Mouse (Mus musculus) gonadal fat pad, adult 2 months (tissue): ENCODE results near the gene Rabepk. TPM values are rescaled to one million over a fixed set of nuclear protein-coding genes. Genes with fewer than 3 reads are reported as not detected.
"Not testable (repeated sequence)": the region's sequence is repeated elsewhere in the genome, so short reads cannot be mapped to it uniquely, and the experiment has no call there.

Experiments
- DNase-seq: peaks from one replicate; pipeline ENCODE4 v3.0.0-alpha.2; 2012; ENCODE audit warnings: low read depth
- polyA plus RNA-seq: library from polyadenylated mRNA; depleted of rRNA; stranded (reverse); fragments of >200 nt; gene quantifications from 2 replicates; pipeline ENCODE4 v1.2.3, GENCODE M21; 2012

The Rabepk gene
- polyA plus RNA-seq, 1 experiment: 48.8 TPM

DNA sequence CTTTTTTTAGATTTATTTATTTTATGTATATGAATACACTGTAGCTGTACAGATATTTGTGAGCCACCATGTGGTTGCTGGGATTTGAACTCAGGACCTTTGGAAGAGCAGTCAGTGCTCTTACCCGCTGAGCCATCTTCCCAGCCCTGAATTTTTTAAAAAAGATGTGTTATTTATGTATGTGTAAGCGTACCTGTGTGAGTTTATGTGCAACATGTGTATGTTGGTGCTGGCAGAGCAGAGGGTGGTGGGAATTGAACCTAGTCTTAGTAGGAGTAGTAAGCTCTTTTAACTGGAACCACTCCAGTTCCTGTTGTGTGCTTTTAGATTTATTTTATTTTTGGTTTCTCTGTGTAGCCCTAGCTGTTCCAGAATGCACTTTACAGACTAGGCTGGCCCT, 4.5 kb upstream of the Rabepk start:
- no peak for DNase-seq

DNA sequence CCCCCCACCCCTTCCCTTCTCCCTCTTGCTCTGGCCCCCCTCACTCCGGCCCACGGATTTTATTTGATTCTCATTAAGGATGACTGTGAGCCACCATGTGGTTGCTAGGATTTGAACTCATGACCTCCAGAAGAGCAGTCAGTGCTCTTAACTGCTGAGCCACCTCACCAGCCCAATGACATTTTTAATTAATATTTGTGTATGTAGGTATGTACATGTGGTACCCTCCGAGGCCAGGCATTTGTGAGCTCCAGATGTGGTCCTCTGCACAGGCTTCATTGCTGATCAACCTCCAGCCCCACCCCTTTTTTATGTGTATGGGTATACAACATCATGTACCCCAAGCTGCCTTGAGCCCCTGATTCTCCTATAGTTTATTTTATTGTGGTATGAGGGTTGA, 4.0 kb upstream of the Rabepk start:
- no peak for DNase-seq

DNA sequence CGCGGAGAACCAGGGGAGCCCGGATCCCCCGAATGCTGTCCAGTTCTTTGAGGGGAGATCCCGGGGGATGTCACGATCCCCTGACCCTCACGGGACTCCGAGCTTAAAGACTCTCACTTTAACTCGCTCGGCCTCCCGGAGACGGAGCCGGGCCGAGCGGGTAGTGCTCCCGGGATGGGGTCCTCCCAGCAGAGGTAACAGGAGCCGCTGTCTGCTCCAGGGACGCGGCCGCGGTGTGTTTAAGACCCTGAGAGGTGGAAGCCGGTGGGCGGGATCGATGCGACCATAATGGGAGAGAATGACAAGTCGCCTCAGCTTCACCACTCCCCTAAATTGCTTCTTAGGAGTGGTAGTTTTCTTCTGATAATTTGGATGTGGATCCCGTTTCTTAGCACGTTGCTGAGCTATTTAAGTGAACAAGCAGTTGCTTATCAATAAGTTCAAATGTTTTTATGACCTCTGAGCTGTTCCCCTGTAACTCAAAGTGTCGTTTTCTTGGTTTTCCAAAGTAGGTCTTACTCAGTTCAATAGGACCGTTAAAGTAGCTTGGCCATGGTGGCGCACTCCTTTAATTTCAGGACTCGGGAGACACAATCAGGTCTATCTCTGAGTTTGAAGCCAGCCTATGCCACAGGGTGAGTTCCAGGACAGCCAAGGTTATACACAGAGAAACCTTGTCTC, 3.0 kb upstream of the Rabepk start:
- DNase-seq: not testable (repeated sequence)

DNA sequence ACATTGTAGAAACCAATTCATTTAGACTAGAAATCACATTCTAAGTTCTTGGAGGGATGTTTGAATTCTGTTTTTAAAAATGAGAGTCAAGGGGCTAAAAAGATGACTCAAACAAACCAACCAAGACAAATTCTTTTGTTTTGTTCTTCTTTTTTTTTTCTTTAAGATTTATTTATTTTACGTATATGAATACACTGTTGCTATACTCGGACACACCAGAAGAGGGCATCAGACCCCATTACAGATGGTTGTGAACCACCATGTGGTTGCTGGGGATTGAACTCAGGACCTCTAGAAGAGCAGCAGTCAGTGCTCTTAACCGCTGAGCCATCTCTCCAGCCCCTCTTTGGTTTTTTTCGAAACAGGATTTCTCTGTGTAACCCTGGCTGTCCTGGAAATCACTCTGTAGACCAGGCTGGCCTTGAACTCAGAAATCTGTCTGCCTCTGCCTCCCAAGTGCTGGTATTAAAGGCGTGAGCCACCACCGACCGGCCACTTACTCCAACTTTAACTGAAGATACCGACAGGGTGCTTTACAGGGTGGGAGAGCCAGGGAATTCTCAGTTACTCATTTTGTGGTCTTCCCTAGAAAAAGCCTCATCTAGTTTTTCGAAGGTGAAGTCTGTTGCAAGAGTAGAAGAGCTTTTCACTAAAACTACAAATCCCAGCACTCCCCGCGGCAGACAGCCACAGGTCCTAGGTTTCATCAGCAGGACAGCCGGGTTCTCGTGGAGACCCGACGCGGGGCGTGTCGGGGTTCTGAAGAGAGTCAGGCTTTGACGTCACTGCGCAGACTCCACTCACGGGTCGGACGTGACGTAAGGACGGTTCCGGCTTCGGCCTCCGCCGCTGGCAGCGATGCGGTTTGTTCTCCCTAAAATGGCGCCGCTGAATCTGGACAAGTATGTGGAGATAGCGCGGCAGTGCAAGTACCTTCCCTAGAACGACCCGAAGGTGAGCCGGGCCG, 2.1 kb upstream of the Rabepk start:
- peak; percentile 95 for DNase-seq

DNA sequence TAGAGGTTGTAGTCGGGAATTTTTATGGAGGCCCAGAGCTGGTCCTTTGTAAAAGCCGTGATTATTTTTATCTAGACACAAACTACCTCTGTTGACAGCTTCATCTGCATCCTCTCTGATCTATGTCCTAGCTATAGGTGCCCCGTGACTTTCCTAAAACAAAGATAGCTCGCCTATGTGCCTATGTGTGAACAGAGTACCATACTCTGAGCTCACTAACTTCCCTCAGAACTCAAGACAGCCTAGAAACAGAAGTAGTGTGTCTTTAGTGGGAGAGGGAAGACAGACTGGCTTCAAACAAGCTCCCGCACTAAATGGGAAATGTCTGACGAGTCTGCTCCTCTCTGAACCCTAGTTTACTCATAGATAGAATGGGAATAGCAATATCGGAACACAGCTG, 659 bp upstream of the Rabepk start:
- no peak for DNase-seq

DNA sequence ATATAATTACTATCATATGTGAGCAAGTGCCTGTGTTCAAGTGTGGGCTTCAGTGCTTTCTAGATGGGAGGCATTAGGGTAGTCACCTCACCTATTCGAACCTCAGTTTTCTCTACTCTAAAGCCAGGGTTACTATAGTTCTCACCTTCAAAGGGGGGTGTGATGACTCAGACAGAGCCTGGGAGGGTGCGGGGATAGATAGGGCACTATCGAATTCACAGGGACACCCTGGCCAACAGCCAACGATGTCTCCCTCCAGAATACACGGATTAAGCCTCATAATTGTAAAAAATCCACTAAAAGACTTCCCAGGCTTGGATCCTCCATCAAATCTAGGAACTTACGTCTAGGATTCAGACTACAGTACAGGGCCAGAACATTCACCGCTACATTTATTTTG, 4.3 kb downstream of the Rabepk start:
- no peak for DNase-seq

DNA sequence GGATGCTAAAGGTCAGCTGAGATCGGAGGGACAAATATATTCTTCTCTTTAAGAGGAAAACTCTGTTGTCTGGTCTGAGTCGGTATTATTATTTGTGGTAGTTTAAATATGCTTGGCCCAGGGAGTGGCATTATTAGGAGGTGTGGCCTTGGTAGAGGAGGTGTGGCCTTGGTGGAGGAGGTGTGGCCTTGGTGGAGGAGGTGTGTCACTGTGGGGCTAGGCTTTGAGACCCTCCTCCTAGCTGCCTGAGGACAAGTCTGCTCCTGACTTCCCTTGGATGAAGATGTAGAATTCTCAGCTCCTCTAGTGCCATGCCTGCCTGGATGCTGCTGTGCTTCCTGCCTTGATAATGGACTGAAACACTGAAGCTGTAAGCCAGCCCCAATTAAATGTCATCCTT, 5.2 kb downstream of the Rabepk start:
- DNase-seq: no peak

DNA sequence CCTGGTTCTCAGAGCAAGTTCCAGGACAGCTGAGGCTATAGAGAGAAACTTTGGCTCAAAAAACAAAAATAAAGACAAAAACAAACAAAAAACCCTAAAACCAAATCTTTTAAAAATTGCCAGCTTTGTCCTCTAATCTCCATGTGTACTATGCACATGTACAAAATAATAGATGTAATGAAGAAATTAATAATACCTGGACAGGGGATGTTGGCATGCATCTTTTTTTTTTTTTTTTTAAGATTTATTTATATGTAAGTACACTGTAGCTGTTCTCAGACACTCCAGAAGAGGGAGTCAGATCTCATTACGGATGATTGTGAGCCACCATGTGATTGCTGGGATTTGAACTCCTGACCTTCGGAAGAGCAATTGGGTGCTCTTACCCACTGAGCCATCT, 7.2 kb downstream of the Rabepk start:
- DNase-seq: not testable (repeated sequence)

DNA sequence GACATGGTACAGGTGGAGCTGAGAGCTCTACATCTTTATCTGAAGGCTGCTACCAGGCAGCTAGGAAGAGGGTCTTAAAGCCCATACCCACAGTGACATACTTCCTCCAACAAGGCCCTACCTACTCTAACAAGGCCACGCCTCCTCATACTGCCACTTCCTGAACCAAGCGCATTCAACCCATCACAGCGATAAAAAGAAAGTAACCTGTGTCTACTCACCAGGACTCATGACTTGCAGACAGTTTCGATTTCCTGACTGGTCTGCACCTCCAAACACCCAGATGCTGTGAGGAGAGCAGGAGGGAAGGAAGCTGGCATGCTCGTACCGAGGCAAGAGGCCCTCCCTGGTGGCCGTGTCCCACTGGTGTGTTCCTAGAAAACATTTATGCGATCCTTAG, 9.4 kb downstream of the Rabepk start:
- no peak for DNase-seq

DNA sequence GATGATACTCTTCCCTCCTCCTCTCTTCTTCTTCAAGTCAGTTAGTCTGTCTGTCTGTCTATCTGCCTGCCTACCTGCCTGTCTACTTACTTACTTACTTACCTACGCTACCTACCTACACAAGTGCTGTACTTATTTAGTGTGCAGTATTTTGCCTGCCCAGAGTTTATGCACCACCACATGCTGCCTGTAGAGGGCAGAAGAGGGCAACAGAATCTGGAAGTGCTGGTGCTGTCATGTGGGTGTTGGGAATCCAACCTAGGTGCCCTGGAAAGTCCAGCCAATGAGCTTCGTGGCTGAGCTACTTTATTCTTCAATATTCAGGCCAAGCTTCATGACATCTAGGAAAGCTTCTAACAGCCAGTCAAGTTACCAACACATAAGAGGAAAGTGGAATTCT, 15.6 kb downstream of the Rabepk start:
- no peak for DNase-seq

DNA sequence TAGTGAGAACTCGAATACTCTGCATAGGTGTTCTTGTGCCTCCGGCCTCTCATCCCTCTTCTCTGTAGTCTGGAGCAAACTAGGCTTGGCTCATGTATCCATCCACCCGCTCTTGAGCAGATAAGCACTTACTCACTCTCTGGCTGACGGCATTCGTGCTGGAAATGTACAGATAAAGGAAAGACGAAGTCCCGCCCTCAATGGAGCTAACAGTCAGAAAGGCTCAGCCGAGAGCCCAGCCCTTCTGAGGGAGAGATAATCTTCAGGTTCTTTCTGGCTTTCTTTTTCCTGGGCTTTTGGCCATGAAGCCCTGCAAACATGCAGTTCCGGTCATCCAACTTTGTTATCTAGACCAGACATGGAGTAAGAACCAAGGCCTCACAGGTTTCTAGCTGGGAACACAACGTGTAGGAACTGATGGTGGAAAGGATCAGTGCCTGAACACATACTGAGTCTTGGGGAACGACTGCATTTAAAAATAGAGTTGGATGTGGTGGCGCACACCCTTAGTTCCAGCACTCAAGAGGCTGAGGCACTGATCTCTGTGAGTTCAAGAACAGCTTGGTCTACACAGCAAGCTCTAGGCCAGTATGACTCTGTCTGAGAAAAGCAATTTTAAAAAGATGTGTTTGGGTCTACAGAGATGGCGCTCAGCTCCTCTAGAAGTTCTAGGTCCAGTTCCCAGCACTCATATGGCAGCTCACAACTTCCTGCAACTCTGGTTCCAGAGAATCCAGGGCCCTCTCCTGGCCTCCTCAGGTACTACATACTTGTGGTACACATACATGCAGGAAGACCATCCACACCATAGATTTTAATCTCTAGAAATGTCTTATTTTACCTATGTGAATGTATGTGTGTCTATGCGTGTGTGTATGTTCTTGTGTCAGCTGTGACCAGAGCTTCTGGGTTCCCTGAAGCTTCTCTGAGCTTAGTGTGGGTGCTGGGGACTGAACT, 16.4 kb downstream of the Rabepk start:
- no peak for DNase-seq

DNA sequence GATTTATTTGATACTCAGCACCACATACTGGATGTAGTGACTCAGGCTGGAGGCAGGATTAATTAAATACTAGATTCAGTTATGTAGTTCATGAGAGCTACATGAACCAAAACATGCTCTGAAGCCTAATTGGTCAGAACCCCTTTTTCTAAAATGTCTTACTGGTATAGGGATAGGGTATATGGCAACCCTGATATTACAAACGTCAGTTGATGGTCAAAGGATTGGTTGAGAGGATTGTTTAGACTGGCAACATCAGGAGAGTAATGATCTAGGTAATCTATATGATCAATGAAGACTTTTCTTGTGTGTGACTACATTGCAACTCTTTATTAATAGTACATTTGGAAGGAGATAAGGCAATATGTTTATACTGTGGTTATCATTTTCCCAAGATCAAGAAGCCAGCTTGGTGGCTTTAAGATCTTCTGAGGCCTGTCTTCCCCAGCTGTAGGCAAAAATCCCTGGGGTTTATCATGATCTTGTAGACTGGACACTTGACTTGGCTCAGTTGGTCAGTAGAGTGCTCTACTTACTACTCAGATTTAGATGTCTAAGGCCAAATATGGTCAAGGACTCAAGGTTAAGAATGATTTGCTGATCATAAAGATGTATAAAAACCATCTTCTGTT, 22.4 kb downstream of the Rabepk start:
- no peak for DNase-seq

DNA sequence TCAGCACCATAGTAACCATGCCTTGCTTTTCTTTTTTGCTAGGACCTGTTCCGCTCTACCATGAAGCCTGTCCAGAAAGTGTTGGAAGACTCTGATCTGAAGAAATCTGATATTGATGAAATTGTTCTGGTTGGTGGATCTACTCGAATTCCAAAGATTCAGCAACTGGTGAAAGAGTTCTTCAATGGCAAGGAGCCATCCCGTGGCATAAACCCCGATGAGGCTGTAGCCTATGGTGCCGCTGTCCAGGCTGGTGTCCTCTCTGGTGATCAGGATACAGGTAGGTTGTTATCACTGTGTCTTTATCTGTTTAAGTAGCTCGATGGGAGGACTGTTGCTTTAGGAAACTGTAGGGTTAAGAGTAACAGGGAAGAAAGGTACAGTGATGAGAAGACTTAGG, 25.2 kb downstream of the Rabepk start:
- DNase-seq: no peak

DNA sequence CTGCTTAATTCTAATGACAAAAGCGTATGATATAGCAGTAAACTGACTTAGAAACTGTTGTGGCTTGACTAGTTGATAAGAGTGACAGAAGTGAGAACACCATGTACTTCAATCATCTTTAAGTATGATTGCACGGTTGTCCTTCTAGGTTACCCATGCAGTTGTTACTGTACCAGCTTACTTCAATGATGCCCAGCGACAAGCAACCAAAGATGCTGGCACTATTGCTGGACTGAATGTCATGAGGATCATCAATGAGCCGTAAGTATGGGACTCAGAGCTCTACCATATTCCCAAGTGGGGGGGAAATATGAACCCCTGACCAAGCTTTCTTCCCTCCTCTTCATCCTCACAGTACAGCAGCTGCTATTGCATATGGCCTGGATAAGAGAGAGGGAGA, 26.0 kb downstream of the Rabepk start:
- DNase-seq: no peak

DNA sequence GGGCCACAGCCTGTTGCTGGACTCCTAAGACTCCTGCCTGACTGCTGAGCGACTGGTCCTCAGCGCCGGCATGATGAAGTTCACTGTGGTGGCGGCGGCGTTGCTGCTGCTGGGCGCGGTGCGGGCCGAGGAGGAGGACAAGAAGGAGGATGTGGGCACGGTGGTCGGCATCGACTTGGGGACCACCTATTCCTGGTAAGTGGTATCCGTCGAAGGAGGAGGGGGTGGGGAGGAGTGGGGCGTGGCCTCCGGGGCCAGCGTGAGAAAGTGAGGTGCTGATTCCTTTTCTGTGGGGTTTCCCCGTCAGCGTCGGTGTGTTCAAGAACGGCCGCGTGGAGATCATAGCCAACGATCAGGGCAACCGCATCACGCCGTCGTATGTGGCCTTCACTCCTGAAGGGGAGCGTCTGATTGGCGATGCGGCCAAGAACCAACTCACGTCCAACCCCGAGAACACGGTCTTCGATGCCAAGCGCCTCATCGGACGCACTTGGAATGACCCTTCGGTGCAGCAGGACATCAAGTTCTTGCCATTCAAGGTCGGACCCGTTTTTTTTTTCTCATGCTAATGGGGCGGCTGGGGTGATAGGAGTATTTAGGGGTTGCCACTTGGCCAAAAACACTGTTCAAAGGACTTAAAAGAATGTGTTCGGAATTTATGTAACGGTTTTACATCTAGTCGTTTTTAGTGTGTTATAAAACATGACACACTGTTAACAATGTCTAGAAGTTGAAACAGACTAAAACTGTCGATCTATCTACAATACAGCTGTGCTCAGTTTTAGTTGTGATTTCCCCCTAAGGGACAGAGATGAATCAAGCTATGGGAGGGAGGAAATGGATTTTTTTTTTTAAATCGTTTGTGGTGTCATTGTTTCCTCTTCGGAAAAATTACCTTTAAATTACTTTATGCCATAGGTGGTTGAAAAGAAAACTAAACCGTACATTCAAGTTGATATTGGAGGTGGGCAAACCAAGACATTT, 27.2 kb downstream of the Rabepk start:
- no peak for DNase-seq

DNA sequence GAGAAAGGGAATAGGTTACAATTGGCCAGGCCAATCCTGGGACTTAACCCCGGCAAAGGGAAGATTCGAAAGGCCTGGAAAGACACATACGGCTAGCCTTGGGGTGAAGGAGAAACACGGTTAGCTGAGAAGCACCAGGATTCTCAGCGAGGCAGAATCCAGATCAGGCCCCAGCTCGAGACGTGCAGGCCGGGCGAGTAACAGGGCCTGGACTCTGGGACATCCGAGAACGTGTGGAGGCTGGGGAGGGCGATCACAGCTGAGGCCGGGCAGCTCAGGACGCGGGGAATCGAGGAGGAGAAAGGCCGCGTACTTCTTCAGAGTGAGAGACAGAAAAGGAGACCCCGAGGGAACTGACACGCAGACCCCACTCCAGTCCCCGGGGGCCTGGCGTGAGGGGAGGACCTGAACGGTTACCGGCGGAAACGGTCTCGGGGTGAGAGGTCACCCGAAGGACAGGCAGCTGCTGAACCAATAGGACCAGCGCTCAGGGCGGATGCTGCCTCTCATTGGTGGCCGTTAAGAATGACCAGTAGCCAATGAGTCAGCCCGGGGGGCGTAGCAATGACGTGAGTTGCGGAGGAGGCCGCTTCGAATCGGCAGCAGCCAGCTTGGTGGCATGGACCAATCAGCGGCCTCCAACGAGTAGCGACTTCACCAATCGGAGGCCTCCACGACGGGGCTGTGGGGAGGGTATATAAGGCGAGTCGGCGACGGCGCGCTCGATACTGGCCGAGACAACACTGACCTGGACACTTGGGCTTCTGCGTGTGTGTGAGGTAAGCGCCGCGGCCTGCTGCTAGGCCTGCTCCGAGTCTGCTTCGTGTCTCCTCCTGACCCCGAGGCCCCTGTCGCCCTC, 28.1 kb downstream of the Rabepk start, which contains the start of gene Hspa5:
TSS of gene Hspa5 (plus strand) at position 603 of the 859 bp plus-strand sequence.
- DNase-seq: peak; percentile 97

DNA sequence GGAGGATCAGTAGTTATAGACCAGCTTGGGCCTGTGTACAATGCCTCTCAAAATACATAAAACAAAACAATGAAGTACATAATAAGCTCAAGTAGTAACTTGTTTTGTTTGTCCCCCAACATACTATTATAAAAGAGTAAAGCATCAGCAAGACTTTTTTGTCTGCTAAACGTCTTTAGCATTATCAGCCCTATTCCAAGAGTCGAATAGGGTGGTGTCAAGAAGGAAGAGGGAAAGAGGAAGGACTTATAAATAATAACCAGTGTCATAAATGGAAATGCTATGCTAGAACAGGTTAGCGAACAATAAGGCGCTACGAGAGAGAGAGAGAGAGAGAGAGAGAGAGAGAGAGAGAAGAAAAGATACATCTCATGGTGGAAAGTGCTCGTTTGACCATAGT, 28.8 kb downstream of the Rabepk start:
- no peak for DNase-seq

DNA sequence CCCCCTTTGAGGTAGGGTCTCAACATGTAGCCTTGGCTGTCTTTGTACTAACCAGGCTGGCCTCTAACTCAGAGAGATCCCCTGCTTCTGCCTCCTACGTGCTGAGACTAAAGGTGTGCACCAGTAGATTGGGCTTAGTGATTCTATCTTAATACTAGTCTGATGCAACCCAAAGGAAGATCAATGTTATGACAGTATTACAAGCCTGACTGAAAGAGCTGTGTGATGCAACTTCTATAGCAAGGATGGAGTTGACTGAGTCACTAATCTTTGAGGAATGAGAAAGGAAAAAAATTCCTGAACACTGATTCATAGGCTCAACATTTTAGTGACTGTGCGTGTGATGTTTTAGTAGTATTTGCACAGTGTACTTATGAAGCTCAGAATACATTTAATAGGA, 29.7 kb downstream of the Rabepk start:
- DNase-seq: no peak

DNA sequence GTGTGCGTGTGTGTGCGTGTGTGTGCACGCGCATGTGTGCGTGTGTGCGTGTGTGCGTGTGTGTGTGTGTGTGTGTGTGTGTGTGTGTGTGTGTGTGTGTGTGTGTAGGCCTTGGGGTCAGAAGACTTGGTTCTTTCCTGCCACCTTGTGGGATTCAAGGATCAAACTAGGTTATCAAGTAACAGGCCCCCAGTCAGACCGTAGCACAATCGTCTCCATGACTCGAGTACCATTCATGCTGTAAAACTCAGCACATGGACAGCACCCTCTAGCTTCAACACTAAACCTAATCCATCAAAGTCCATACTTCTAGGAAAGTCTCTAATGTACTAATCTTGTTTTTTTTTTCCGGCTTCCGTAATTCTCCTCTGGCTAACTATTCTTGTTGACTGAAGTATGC, 34.9 kb downstream of the Rabepk start:
- no peak for DNase-seq
